Mouse (Mus musculus): ENCODE data around the gene Cmc2. TPM values are rescaled to one million over a fixed set of nuclear protein-coding genes. Genes with fewer than 3 reads are reported as not detected.

Gene Cmc2
- polyA plus RNA-seq, 1 experiment from 2014 or later: 52.1 TPM

DNA sequence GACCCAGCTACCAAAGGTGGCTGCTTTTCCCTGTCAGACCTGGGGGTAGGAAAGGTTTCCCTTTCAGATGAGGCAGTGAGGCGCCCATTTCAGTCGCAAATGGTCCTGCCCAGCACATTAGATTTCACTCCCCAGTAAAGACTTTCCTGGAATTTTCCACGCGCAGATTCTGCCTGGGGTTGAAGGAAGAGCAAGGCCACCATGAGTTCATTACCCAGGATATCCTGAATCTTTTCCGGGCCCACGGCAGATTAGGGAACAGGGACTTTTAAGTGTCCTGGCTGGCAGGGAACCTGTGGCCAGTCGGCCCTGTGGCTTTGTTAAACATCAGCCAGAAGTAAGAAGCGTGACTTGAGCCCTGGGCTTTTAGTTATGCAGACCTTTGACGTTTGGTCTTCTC lies 53.9 kb downstream of the Cmc2 start:
- Histone ChIP-seq H3K9me3 (no peaks in the 10 kb centered on the region), H3K9ac (no peak overlapping the region), H3K27ac (no peak overlapping the region), H3K4me1 (peaks cover 6% of the 10 kb centered on the region; the same call in 1 of the 2 replicates), H3K36me3 (no peaks in the 10 kb centered on the region), H3K27me3 (replicated peaks) (peaks cover 11% of the 10 kb centered on the region), H3K4me2 (replicated peaks) (no peak overlapping the region), H3K4me3 (no peak overlapping the region)
- WGBS: 70% methylated on average over 9 of the region's 9 CpGs
- no peak for ATAC-seq (ENCODE audit: low FRiP score, low read depth)

- H3K27me3 ChIP-seq (replicated peaks): peaks cover 13% of the 10 kb centered on the region
- H3K9ac ChIP-seq: no peak overlapping the region
- peaks cover 6% of the 10 kb centered on the region; the same call in 1 of the 2 replicates for H3K4me1 ChIP-seq
- H3K4me2 ChIP-seq (replicated peaks): no peak overlapping the region
- H3K4me3 ChIP-seq: no peak overlapping the region
- H3K9me3 ChIP-seq: no peaks in the 10 kb centered on the region
- H3K36me3 ChIP-seq: no peaks in the 10 kb centered on the region
- H3K27ac ChIP-seq: no peak overlapping the region
- ATAC-seq (ENCODE audit: low FRiP score, low read depth): no peak
- WGBS: 75% methylated on average over 13 of the region's 13 CpGs
Measured at GRCm38 (mm10) chr8:116866118-116866903, 54.9 kb downstream of the Cmc2 start.

DNA sequence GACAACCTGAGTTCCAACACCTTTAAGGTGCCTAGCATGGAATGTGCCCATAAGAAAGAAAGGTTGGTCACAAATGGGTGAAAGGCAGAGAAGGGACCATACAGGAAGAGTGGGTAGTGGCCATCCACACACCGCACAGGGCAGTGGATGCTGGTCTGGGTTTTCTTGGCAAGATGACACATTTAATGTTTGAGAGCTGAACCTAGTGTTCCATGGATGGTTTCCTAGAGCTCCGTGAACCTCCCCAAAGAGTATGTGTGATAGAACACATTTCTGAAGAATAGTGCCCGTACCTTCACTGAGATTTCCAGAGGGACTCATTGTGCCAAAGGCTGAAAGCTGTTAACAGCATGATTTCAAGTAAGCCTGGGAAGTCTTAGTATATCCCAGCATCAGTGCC lies 56.7 kb downstream of the Cmc2 start:
- WGBS: 90% methylated on average over 3 of the region's 3 CpGs
- H3K4me3 ChIP-seq: no peak overlapping the region
- ATAC-seq (ENCODE audit: low FRiP score, low read depth): no peak
- peaks cover 6% of the 10 kb centered on the region; the same call in 1 of the 2 replicates for H3K4me1 ChIP-seq
- H3K4me2 ChIP-seq (replicated peaks): no peak overlapping the region
- H3K9me3 ChIP-seq: no peaks in the 10 kb centered on the region
- H3K27me3 ChIP-seq (replicated peaks): peaks cover 13% of the 10 kb centered on the region
- H3K36me3 ChIP-seq: no peaks in the 10 kb centered on the region
- no peak overlapping the region for H3K27ac ChIP-seq
- no peak overlapping the region for H3K9ac ChIP-seq

- 68% methylated on average over 9 of the region's 9 CpGs for WGBS
- Histone ChIP-seq H3K4me1 (peaks cover 6% of the 10 kb centered on the region; the same call in 1 of the 2 replicates), H3K9ac (no peak overlapping the region), H3K4me2 (replicated peaks) (no peak overlapping the region), H3K36me3 (no peaks in the 10 kb centered on the region), H3K9me3 (no peaks in the 10 kb centered on the region), H3K27me3 (replicated peaks) (peaks cover 13% of the 10 kb centered on the region), H3K4me3 (no peak overlapping the region), H3K27ac (no peak overlapping the region)
- no peak for ATAC-seq (ENCODE audit: low FRiP score, low read depth)
Measured at GRCm38 (mm10) chr8:116864022-116864387, 57.2 kb downstream of the Cmc2 start.

DNA sequence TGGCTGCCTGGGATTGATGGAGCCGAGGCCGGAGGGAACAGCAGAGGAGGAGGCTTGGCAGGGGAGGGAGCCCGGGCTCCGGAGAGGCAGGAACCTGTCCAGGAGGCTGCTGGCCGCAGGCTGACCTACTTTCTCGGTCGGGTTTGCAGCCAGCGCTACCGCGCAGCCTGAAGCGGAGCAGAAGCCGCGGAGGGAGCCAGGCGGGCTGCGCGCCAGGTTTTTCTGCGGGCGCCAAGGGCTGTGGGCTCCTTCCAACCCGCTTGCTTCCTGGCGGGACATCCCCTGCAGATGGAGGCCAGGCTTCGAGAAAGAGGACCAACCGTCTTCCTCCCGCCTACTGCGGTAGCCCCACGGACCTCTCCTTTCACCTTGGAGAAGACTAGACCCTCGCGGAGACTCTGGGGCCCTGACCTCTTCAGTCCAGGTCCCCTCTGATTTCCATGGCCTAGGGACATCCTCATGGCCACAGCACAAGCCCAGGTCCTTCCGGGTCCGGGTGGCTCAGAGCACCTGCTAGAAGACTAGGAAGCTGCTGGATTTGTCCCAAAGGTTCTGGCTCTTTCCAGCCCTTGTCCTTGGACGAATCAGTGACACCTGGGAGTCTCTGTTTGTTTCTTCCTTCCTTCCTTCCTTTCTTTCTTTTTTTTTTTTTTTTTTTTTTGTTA lies 57.8 kb downstream of the Cmc2 start:
- H3K4me2 ChIP-seq (replicated peaks): peak overlapping the region; percentile 66
- WGBS: 4% methylated on average over 30 of the region's 30 CpGs
- ATAC-seq (ENCODE audit: low FRiP score, low read depth): no peak
- peaks cover 13% of the 10 kb centered on the region for H3K27me3 ChIP-seq (replicated peaks)
- peak overlapping the region; percentile 49 for H3K9ac ChIP-seq
- peak overlapping the region; percentile 24 for H3K4me3 ChIP-seq
- H3K4me1 ChIP-seq: peaks cover 6% of the 10 kb centered on the region; the same call in 1 of the 2 replicates
- no peak overlapping the region for H3K27ac ChIP-seq
- H3K36me3 ChIP-seq: no peaks in the 10 kb centered on the region
- H3K9me3 ChIP-seq: no peaks in the 10 kb centered on the region

DNA sequence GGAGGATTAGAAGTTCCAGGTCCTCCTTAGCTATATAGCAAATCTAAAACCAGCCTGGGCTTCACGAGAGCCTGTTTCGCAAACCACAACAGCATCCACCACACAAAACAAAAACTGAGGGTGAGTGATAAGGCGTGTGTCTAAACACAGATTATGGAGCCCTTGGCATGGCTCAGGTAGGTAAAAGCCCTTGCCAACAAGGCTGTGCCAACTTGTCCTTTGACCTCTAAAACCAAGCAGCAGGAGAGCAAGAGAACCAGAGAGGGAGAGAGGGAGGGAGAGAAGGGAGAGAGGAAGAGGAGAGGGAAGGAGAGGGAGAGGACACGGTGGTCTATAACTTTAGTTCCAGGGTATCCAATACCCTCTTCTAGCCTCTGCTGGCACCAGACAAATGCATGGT lies 59.1 kb downstream of the Cmc2 start:
- 88% methylated on average over 4 of the region's 4 CpGs for WGBS
- H3K4me2 ChIP-seq (replicated peaks): no peak overlapping the region
- no peak for ATAC-seq (ENCODE audit: low FRiP score, low read depth)

GRCm38 (mm10) chr8:116852042-116852441 lies 69.2 kb downstream of the Cmc2 start:
- Histone ChIP-seq H3K9ac (no peak overlapping the region), H3K4me3 (no peak overlapping the region), H3K27ac (no peak overlapping the region), H3K4me1 (no peaks in the 10 kb centered on the region), H3K27me3 (replicated peaks) (no peaks in the 10 kb centered on the region), H3K36me3 (no peaks in the 10 kb centered on the region), H3K4me2 (replicated peaks) (no peak overlapping the region), H3K9me3 (no peaks in the 10 kb centered on the region)
- WGBS: 91% methylated on average over 11 of the region's 11 CpGs
- ATAC-seq (ENCODE audit: low FRiP score, low read depth): no peak

More for the DNA sequence above, 59.1 kb downstream of the Cmc2 start:
- Histone ChIP-seq H3K9ac (no peak overlapping the region), H3K36me3 (no peaks in the 10 kb centered on the region), H3K27me3 (replicated peaks) (peaks cover 13% of the 10 kb centered on the region), H3K4me3 (no peak overlapping the region), H3K4me1 (peaks cover 6% of the 10 kb centered on the region; the same call in 1 of the 2 replicates), H3K9me3 (no peaks in the 10 kb centered on the region), H3K27ac (no peak overlapping the region)

DNA sequence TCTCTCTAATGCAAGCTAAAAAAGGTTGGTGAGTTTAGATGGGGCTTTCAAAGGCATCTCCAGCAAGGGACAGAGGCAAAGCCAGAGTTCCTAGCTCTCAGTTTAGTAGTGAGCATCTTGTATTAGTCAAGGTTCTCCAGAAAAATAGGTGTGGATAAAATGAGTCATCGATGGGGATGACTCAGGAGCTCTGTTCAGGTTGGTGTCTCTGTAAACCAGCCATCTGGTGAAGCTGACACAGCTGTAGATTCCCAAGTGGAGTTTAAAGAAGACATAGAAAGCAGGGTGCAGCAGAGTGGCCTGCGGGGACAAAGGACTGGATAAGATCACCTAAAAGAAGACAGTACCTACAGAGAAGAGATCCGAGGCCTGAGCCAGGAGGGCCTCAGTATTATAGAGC lies 73.2 kb downstream of the Cmc2 start:
- no peaks in the 10 kb centered on the region for H3K9me3 ChIP-seq
- no peaks in the 10 kb centered on the region for H3K36me3 ChIP-seq
- no peak overlapping the region for H3K4me2 ChIP-seq (replicated peaks)
- H3K4me1 ChIP-seq: no peaks in the 10 kb centered on the region
- no peak overlapping the region for H3K9ac ChIP-seq
- no peak overlapping the region for H3K4me3 ChIP-seq
- no peak for ATAC-seq (ENCODE audit: low FRiP score, low read depth)
- no peak overlapping the region for H3K27ac ChIP-seq
- no peaks in the 10 kb centered on the region for H3K27me3 ChIP-seq (replicated peaks)
- WGBS: 84% methylated on average over 3 of the region's 3 CpGs

GRCm38 (mm10) chr8:116842678-116843077 lies 78.6 kb downstream of the Cmc2 start:
- WGBS: 77% methylated on average over 6 of the region's 6 CpGs
- no peak for ATAC-seq (ENCODE audit: low FRiP score, low read depth)
- Histone ChIP-seq H3K9ac (no peak overlapping the region), H3K36me3 (no peaks in the 10 kb centered on the region), H3K4me2 (replicated peaks) (no peak overlapping the region), H3K4me3 (no peak overlapping the region), H3K4me1 (no peaks in the 10 kb centered on the region), H3K9me3 (no peaks in the 10 kb centered on the region), H3K27ac (no peak overlapping the region), H3K27me3 (replicated peaks) (no peaks in the 10 kb centered on the region)

Other genes starting within 250 kb of the Cmc2 start
- 9.1 and 9.3 TPM in 2 replicates for gene Cdyl2, start 188.5 kb downstream of the Cmc2 start, polyA plus RNA-seq (2016; fragmentation: Nextera tagmentation; extraction: Ambion mirVana)
- 24.5 and 24.7 TPM in 2 replicates for gene Cenpn, start 275 bp upstream of the Cmc2 start, polyA plus RNA-seq (2016; fragmentation: Nextera tagmentation; extraction: Ambion mirVana)
- gene Atmin, start 21.9 kb upstream of the Cmc2 start, polyA plus RNA-seq (2016; fragmentation: Nextera tagmentation; extraction: Ambion mirVana): 21.5 and 22.9 TPM in 2 replicates
- gene 1700030J22Rik, start 57.5 kb upstream of the Cmc2 start, polyA plus RNA-seq (2016; fragmentation: Nextera tagmentation; extraction: Ambion mirVana): 4.9 and 5.7 TPM in 2 replicates
- 108 and 109 TPM in 2 replicates for gene Gcsh, start 72.1 kb upstream of the Cmc2 start, polyA plus RNA-seq (2016; fragmentation: Nextera tagmentation; extraction: Ambion mirVana)
- gene Pkd1l2, start 161.0 kb upstream of the Cmc2 start, polyA plus RNA-seq (2016; fragmentation: Nextera tagmentation; extraction: Ambion mirVana): 0.06 and 0.08 TPM in 2 replicates
- 0.09 and 0.52 TPM in 2 replicates for gene Bco1, start 174.4 kb upstream of the Cmc2 start, polyA plus RNA-seq (2016; fragmentation: Nextera tagmentation; extraction: Ambion mirVana)
- 2.6 and 2.8 TPM in 2 replicates for gene Gan, start 236.7 kb upstream of the Cmc2 start, polyA plus RNA-seq (2016; fragmentation: Nextera tagmentation; extraction: Ambion mirVana)

All from neural tube, embryonic 12.5 days (tissue).